Mouse (Mus musculus) cerebellum, adult 2 months (tissue): Measurements from ENCODE around the gene Flnb. TPM values are rescaled to one million over a fixed set of nuclear protein-coding genes. Genes with fewer than 3 reads are reported as not detected.

Experiments
- DNase-seq, 2 experiments: peaks; one replicate each; pipeline ENCODE4 v3.0.0; 2021
- H3K27ac ChIP-seq: fragments of 200-500 bp; 2 replicates; pipeline ENCODE4 v1.5.1; 2012; ENCODE audit warnings: low read length, control low read depth, inconsistent platforms; ENCODE audit not compliant: insufficient read depth
- H3K27me3 ChIP-seq: fragments of 200-500 bp; 2 replicates; pipeline ENCODE4 v1.6.1; 2012; ENCODE audit warnings: inconsistent platforms, mild to moderate bottlenecking, low read length, moderate library complexity; ENCODE audit not compliant: control insufficient read depth, insufficient read depth
- H3K4me1 ChIP-seq: fragments of 200-500 bp; 2 replicates; pipeline ENCODE4 v1.6.1; 2011; ENCODE audit warnings: low read length; ENCODE audit not compliant: control insufficient read depth, insufficient read depth
- H3K4me3 ChIP-seq: fragments of 200-500 bp; replicated peaks from 2 replicates; pipeline ENCODE3; 2011; ENCODE audit warnings: mild to moderate bottlenecking, low read depth, low read length, control low read depth; ENCODE audit not compliant: insufficient read depth
- CTCF ChIP-seq: fragments of 200-500 bp; IDR thresholded peaks from 2 replicates; pipeline ENCODE4 v1.5.1; 2011; ENCODE audit warnings: low read depth, mild to moderate bottlenecking, control low read depth, low read length, moderate library complexity, borderline replicate concordance; ENCODE audit not compliant: insufficient read depth
- POLR2A ChIP-seq: fragments of 200-500 bp; IDR thresholded peaks from 2 replicates; pipeline ENCODE4 v1.6.1; 2011; ENCODE audit warnings: low read length, control low read depth, borderline replicate concordance; ENCODE audit not compliant: insufficient read depth
- WGBS: fragments of 180-500 bp; shearing (Covaris S2); methylation state at CpG from one replicate; pipeline ENCODE4 v1.1.7; 2018; 5-methylcytosine and 5-hydroxymethylcytosine counted together
- polyA plus RNA-seq: library from polyadenylated mRNA; depleted of rRNA; stranded (reverse); fragments of >200 nt; gene quantifications from 2 replicates; pipeline ENCODE4 v1.2.3, GENCODE M21; 2012

Gene Flnb
- polyA plus RNA-seq, 1 experiment = 33.0 TPM

DNA sequence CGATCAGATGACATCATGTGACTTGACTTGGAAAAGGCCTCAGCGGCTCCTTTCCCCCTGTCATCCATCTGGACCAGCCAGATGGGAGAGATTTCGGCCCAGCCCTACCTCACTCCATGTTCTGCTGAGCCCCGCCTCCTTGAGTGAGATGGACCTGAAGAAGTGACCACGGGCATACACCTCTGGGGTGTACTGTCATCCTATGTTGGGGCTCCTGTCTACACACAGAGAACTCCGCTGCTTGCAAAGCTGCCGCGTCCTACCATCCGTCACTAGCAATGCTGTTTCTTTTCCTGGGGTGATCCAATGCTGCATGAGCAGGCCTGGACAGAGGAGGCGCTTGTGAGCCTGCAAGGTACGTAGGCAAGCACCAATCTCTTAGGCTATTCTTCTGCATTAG, 142.9 kb downstream of the Flnb start:
- WGBS = 43% methylated on average over 11 of the region's 11 CpGs
- DNase-seq = peak; percentile 51
- Histone ChIP-seq H3K4me1 (peaks cover 4% of the 10 kb centered on the region; the same call in 1 of the 2 replicates), H3K27me3 (no peaks in the 10 kb centered on the region), H3K4me3 (no peak overlapping the region), H3K27ac (no peak overlapping the region)
- peak; percentile 57; the same call in 1 of the 2 replicates for TF ChIP-seq CTCF
- TF ChIP-seq POLR2A = no peak

DNA sequence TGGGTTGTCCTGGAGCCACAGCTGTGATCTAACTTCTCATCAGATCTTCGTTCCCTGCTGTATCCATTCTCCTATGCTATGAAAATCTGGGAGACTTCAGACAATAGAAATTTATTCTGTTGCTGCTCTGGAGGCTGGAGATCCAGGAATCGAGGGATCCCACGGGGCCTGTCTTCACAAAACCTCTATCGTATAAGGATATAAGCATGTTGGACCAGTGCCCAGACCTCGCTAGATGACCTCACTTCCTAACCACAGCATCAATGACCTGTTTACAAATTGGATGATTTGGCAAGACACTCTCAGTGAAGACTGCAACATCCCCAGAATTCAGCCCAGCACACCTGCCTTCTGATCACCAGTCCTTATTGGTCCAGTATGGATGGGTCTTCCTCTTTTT, 144.0 kb downstream of the Flnb start:
- TF ChIP-seq CTCF (no peak), POLR2A (no peak)

DNA sequence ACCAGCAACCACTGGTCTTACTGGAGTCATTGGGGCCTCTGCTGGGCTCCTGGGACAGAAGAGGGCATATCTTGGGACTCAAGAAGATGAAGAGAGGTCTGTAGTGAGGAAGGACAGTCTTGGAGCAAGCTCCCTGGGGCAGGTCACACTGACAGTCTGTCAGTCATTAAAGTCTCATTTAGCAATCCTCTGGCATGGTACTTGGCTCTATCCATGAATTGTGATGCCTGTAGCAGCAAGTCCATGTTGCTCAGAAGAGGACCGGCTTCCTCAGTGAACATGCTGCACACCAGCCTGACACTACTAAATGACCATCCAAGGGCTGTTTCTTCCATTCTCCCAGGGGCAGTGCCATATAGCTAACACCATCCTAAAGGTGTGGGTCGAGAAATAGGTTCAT, 144.9 kb downstream of the Flnb start:
- WGBS = 81% methylated on average over 2 of the region's 2 CpGs
- no peak for DNase-seq

More for the DNA sequence above, 144.0 kb downstream of the Flnb start:
- Histone ChIP-seq H3K27me3 (no peaks in the 10 kb centered on the region), H3K27ac (no peak overlapping the region), H3K4me1 (peaks cover 4% of the 10 kb centered on the region; the same call in 1 of the 2 replicates), H3K4me3 (no peak overlapping the region)
- 41% methylated on average over 5 of the region's 5 CpGs for WGBS
- DNase-seq = no peak

GRCm38 (mm10) chr14:7963160-7963559, 145.4 kb downstream of the Flnb start:
- WGBS = 75% methylated on average over 7 of the region's 7 CpGs
- TF ChIP-seq POLR2A = no peak
- no peak for TF ChIP-seq CTCF

More for the DNA sequence above, 144.9 kb downstream of the Flnb start:
- TF ChIP-seq POLR2A (no peak), CTCF (no peak)
- H3K27ac ChIP-seq = no peak overlapping the region
- H3K4me1 ChIP-seq = peaks cover 4% of the 10 kb centered on the region; the same call in 1 of the 2 replicates
- no peak overlapping the region for H3K4me3 ChIP-seq
- H3K27me3 ChIP-seq = no peaks in the 10 kb centered on the region

DNA sequence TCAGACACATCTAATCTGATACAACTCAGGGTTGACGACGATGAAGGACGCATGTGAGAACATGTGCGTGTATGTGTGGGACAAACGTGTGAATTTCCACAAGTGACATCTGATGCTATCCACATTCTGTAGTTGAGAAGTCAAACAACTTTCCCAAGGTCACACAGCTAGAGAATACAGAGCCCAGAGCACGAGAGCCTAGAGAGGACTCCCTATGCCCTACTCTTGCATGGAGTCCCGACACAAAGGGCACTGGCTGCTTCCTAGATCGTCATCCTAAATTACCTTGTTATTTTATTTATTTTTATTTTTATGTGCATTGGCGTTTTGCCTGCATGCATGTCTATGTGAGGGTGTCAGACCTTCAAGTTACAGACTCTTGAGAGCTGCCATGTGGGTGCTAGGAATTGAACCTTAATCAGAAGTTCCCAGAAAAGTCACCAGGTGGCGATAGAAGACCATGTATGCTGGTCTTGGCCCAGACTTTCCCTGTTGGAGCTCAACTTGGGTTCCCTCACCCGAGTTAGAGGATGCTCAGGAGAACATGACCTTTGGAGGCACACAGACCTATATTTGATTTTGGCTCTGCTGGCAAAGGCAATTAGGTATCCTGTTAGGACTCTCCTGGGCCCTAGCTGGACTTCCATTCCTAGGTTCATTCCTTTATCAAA, 146.6 kb downstream of the Flnb start:
- WGBS = 56% methylated on average over 11 of the region's 11 CpGs
- TF ChIP-seq CTCF = peak; percentile 95
- no peak for TF ChIP-seq POLR2A

More at GRCm38 (mm10) chr14:7963160-7963559, 145.4 kb downstream of the Flnb start:
- Histone ChIP-seq H3K27me3 (no peaks in the 10 kb centered on the region), H3K4me1 (peaks cover 4% of the 10 kb centered on the region; the same call in 1 of the 2 replicates), H3K27ac (no peak overlapping the region), H3K4me3 (no peak overlapping the region)
- no peak for DNase-seq

DNA sequence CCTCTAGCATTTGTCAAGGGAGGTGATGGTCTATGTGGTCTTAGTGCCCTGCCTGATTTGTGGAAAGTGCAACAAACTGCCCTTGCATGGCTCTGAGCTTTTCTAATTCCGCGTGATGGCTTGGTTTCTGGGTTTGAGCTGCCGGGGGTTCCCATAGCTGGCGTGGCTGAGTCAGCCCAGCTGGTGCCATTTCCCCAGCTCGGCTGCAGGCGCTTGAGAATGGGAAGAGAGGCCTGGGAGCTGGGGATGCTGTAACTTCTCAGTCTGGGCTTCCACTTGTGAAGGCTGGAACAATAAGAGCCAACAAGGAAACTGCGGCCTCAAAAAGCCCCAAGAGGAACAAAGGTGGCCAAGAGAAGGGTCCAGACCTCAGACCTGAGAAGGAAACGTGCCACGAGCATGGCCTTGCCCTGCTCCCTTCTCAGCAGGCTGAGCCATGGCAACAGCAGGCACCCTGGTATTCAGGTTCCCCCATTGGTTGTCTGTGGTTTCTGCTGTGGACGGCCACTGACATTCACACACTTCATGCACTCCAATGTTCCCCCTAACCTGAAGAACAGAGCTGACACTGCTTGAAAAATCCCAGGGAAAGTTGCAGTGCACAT, 154.2 kb downstream of the Flnb start:
- Histone ChIP-seq H3K27ac (no peak overlapping the region), H3K4me3 (no peak overlapping the region), H3K4me1 (no peaks in the 10 kb centered on the region), H3K27me3 (no peaks in the 10 kb centered on the region)
- TF ChIP-seq CTCF = no peak
- TF ChIP-seq POLR2A = no peak
- WGBS = 44% methylated on average over 10 of the region's 10 CpGs
- no peak for DNase-seq

More for the DNA sequence above, 146.6 kb downstream of the Flnb start:
- H3K27me3 ChIP-seq = no peaks in the 10 kb centered on the region
- no peak overlapping the region for H3K27ac ChIP-seq
- DNase-seq = peak; percentile 67 to 71
- peaks cover 4% of the 10 kb centered on the region; the same call in 1 of the 2 replicates for H3K4me1 ChIP-seq
- H3K4me3 ChIP-seq = no peak overlapping the region

- no peak for TF ChIP-seq POLR2A
- TF ChIP-seq CTCF = no peak
- Histone ChIP-seq H3K27ac (no peak overlapping the region), H3K4me1 (no peaks in the 10 kb centered on the region), H3K27me3 (no peaks in the 10 kb centered on the region), H3K4me3 (no peak overlapping the region)
- DNase-seq = no peak
- WGBS = 89% methylated on average over 1 of the region's 1 CpGs
Observed at GRCm38 (mm10) chr14:7974643-7975042, 156.9 kb downstream of the Flnb start.

- no peak for DNase-seq
- no peaks in the 10 kb centered on the region for H3K27me3 ChIP-seq
- no peak overlapping the region for H3K27ac ChIP-seq
- no peaks in the 10 kb centered on the region for H3K4me1 ChIP-seq
- no peak overlapping the region for H3K4me3 ChIP-seq
- TF ChIP-seq POLR2A = no peak
- TF ChIP-seq CTCF = no peak
- 83% methylated on average over 6 of the region's 6 CpGs for WGBS
Observed at GRCm38 (mm10) chr14:7975177-7975576, 157.4 kb downstream of the Flnb start.
